Mouse (Mus musculus): ENCODE measurements around the gene Tmed8. TPM values are rescaled to one million over a fixed set of nuclear protein-coding genes. Genes with fewer than 3 reads are reported as not detected.

Gene Tmed8
- polyA plus RNA-seq, 1 experiment from 2014 or later = 1.8 TPM

DNA sequence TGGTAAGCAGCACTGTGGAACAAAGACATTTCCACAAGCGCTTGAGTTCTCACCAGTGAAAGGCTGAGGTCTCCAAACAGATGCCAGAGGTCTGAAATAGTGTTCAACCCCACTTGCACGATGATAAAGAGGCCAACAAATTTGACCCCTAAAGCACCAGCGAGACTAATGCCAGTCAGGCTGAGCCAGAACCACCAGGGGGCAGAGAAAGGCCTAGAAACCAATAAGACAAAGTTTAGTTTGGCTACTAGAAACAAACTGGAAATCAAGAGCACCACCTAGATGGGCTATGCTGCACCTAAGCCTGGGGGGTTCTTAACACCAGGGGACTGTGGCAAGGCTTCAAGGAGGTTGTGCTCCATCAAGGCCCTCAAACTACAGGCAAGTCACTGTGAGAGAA, 68.6 kb downstream of the Tmed8 start:
- Histone ChIP-seq H3K4me3 (ENCODE audit: control insufficient read depth in 1 of 2, insufficient read depth in 1 of 2, low read depth in 1 of 2, low read length in 2 of 2) (no peak overlapping the region), H3K36me3 (ENCODE audit: control insufficient read depth, insufficient read depth, low read length) (peaks cover 60% of the 10 kb centered on the region), H3K27ac (replicated peaks in 1 of 2; ENCODE audit: control insufficient read depth in 1 of 2, insufficient read depth in 1 of 2, low read depth in 2 of 2, low read length in 2 of 2) (no peak overlapping the region), H3K4me2 (ENCODE audit: low read length) (no peak overlapping the region), H3K27me3 (ENCODE audit: control insufficient read depth, insufficient read depth, low read length) (no peaks in the 10 kb centered on the region), H3K4me1 (ENCODE audit: control insufficient read depth in 2 of 2, insufficient read depth in 2 of 2, low read length in 2 of 2) (peaks cover 2 to 10% of the 10 kb centered on the region in 2 experiments; a peak in 2 of 4 replicates), H3K9ac (ENCODE audit: low read length) (no peak overlapping the region), H3K9me3 (ENCODE audit: control insufficient read depth, low read length) (no peaks in the 10 kb centered on the region)
- ATAC-seq (ENCODE audit: insufficient number of reproducible peaks, insufficient read depth, low FRiP score, low read depth) = no peak
- WGBS = 58% methylated on average over 3 of the region's 3 CpGs

DNA sequence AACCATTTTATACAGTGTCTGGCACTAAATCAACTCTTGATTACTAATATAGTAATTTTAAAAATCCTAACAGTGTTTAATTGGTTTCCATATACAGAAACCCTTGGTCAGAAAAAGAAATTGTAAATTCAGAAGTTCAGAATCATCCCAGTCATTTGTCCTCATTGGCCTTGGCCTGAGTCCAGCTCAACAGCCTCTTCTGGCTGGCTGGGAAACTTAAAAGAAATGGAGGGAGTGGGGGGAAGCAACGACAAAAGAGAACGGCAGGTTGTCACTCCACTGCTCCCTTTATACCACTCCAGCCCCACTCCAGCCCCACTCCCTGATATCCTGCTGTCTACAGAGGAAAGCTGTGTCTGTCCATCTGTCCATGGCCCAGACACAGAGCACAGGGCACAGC, 69.1 kb downstream of the Tmed8 start:
- peaks cover 60% of the 10 kb centered on the region for H3K36me3 ChIP-seq (ENCODE audit: control insufficient read depth, insufficient read depth, low read length)
- no peaks in the 10 kb centered on the region for H3K9me3 ChIP-seq (ENCODE audit: control insufficient read depth, low read length)
- no peak overlapping the region for H3K4me3 ChIP-seq (ENCODE audit: control insufficient read depth in 1 of 2, insufficient read depth in 1 of 2, low read depth in 1 of 2, low read length in 2 of 2)
- H3K4me1 ChIP-seq (ENCODE audit: control insufficient read depth in 2 of 2, insufficient read depth in 2 of 2, low read length in 2 of 2) = peaks cover 2 to 10% of the 10 kb centered on the region in 2 experiments; a peak in 2 of 4 replicates
- ATAC-seq (ENCODE audit: insufficient number of reproducible peaks, insufficient read depth, low FRiP score, low read depth) = no peak
- H3K27me3 ChIP-seq (ENCODE audit: control insufficient read depth, insufficient read depth, low read length) = no peaks in the 10 kb centered on the region
- H3K9ac ChIP-seq (ENCODE audit: low read length) = no peak overlapping the region
- 58% methylated on average over 2 of the region's 2 CpGs for WGBS
- no peak overlapping the region for H3K27ac ChIP-seq (replicated peaks in 1 of 2; ENCODE audit: control insufficient read depth in 1 of 2, insufficient read depth in 1 of 2, low read depth in 2 of 2, low read length in 2 of 2)
- no peak overlapping the region for H3K4me2 ChIP-seq (ENCODE audit: low read length)

DNA sequence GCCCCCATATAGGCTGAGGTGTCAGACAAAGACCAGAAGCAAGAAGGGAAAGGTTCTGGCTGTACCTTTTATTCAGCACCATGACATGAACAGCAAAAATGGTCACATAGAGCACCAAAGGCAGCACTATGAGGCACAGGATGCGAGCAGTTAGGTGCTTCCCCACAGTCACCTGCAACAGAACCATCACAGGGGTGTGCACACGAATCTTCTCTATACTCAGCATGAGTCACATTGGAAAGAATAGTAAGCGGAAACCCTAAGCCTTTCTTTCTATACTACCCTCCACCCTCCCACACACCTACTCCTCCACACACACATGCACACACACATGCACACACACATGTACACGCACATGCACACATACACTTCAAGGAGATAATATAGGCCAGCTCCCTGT, 70.0 kb downstream of the Tmed8 start:
- Histone ChIP-seq H3K9me3 (ENCODE audit: control insufficient read depth, low read length) (no peaks in the 10 kb centered on the region), H3K27me3 (ENCODE audit: control insufficient read depth, insufficient read depth, low read length) (no peaks in the 10 kb centered on the region), H3K9ac (ENCODE audit: low read length) (no peak overlapping the region), H3K4me2 (ENCODE audit: low read length) (no peak overlapping the region), H3K4me1 (ENCODE audit: control insufficient read depth in 2 of 2, insufficient read depth in 2 of 2, low read length in 2 of 2) (peaks cover 2 to 10% of the 10 kb centered on the region in 2 experiments; a peak in 2 of 4 replicates), H3K27ac (replicated peaks in 1 of 2; ENCODE audit: control insufficient read depth in 1 of 2, insufficient read depth in 1 of 2, low read depth in 2 of 2, low read length in 2 of 2) (no peak overlapping the region), H3K4me3 (ENCODE audit: control insufficient read depth in 1 of 2, insufficient read depth in 1 of 2, low read depth in 1 of 2, low read length in 2 of 2) (no peak overlapping the region), H3K36me3 (ENCODE audit: control insufficient read depth, insufficient read depth, low read length) (peaks cover 61% of the 10 kb centered on the region)
- ATAC-seq (ENCODE audit: insufficient number of reproducible peaks, insufficient read depth, low FRiP score, low read depth) = no peak
- 91% methylated on average over 4 of the region's 4 CpGs for WGBS

DNA sequence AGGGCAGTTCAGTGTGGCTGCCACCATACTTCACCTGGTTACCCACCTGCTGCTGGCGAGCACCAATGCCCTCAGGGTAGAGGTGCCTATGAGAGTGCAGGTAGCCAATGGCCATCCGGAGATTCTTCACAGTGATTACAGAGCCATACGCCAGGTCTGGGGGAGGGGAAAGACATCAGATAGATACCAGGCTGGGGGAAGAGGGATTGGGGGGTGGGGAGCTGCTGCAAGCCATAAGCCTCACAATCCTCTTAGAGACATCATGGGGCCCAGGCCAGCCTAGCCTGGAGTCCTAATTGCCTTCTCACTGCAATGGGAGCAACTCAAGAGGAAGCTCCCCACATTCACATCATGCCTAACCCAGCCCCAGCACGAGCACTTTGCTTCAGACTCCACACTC, 73.0 kb downstream of the Tmed8 start:
- Histone ChIP-seq H3K4me1 (ENCODE audit: control insufficient read depth in 2 of 2, insufficient read depth in 2 of 2, low read length in 2 of 2) (peaks cover 0 to 8% of the 10 kb centered on the region in 2 experiments; a peak in 1 of 4 replicates), H3K4me2 (ENCODE audit: low read length) (no peak overlapping the region), H3K36me3 (ENCODE audit: control insufficient read depth, insufficient read depth, low read length) (peaks cover 70% of the 10 kb centered on the region), H3K27ac (replicated peaks in 1 of 2; ENCODE audit: control insufficient read depth in 1 of 2, insufficient read depth in 1 of 2, low read depth in 2 of 2, low read length in 2 of 2) (no peak overlapping the region), H3K4me3 (ENCODE audit: control insufficient read depth in 1 of 2, insufficient read depth in 1 of 2, low read depth in 1 of 2, low read length in 2 of 2) (no peak overlapping the region), H3K27me3 (ENCODE audit: control insufficient read depth, insufficient read depth, low read length) (no peaks in the 10 kb centered on the region), H3K9me3 (ENCODE audit: control insufficient read depth, low read length) (no peaks in the 10 kb centered on the region), H3K9ac (ENCODE audit: low read length) (no peak overlapping the region)
- WGBS = 70% methylated on average over 4 of the region's 4 CpGs
- no peak for ATAC-seq (ENCODE audit: insufficient number of reproducible peaks, insufficient read depth, low FRiP score, low read depth)

DNA sequence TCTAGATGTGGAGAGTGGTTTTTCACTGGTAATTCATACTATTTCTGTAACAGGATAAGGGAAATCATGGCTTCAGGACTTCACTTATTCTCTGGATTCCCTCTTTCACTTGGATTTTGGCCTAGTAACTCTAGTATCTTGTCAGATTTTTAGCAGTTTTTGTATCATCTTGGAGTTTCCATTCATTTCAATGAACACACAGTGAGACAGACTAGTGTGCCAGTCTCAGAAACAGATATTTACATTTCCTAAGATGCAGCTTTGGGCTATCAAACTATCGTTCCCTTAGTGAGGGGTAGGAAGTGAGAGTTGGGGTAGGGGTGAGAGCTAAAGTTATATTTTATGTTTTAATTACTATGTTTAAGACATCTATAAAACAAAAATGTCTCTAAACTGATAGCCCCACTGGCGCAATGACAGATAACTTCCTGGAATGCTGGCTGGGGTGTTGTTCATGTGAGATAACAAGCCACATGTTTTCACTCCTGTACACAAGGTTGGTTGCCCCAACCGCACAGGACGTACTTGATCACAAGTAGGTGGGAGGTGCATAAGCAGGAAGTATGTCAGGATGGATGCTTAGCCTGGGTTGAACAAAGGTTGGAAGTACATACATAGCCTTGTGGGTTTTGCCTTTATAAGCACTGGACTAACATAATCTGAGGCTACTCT, 78.2 kb downstream of the Tmed8 start:
- 72% methylated on average over 4 of the region's 4 CpGs for WGBS
- Histone ChIP-seq H3K9ac (ENCODE audit: low read length) (no peak overlapping the region), H3K4me2 (ENCODE audit: low read length) (no peak overlapping the region), H3K27me3 (ENCODE audit: control insufficient read depth, insufficient read depth, low read length) (no peaks in the 10 kb centered on the region), H3K4me1 (ENCODE audit: control insufficient read depth in 2 of 2, insufficient read depth in 2 of 2, low read length in 2 of 2) (no peaks in the 10 kb centered on the region), H3K36me3 (ENCODE audit: control insufficient read depth, insufficient read depth, low read length) (peaks cover 76% of the 10 kb centered on the region), H3K4me3 (ENCODE audit: control insufficient read depth in 1 of 2, insufficient read depth in 1 of 2, low read depth in 1 of 2, low read length in 2 of 2) (no peak overlapping the region), H3K9me3 (ENCODE audit: control insufficient read depth, low read length) (no peaks in the 10 kb centered on the region), H3K27ac (replicated peaks in 1 of 2; ENCODE audit: control insufficient read depth in 1 of 2, insufficient read depth in 1 of 2, low read depth in 2 of 2, low read length in 2 of 2) (no peak overlapping the region)
- no peak for ATAC-seq (ENCODE audit: insufficient number of reproducible peaks, insufficient read depth, low FRiP score, low read depth)

Other genes starting within 250 kb of the Tmed8 start
- gene Zdhhc22, start 210.0 kb downstream of the Tmed8 start, polyA plus RNA-seq (2014; fragmentation: Nextera tagmentation; extraction: Ambion mirVana) = 0.09 TPM in 2 replicates
- gene Tmem63c, start 179.1 kb downstream of the Tmed8 start, polyA plus RNA-seq (2014; fragmentation: Nextera tagmentation; extraction: Ambion mirVana) = 0.05 and 0.35 TPM in 2 replicates
- 0.27 and 0.28 TPM in 2 replicates for gene Ngb, start 97.9 kb downstream of the Tmed8 start, polyA plus RNA-seq (2014; fragmentation: Nextera tagmentation; extraction: Ambion mirVana)
- 39.3 and 42.7 TPM in 2 replicates for gene Gstz1, start 53.3 kb downstream of the Tmed8 start, polyA plus RNA-seq (2014; fragmentation: Nextera tagmentation; extraction: Ambion mirVana)
- gene Pomt2, start 52.5 kb downstream of the Tmed8 start, polyA plus RNA-seq (2014; fragmentation: Nextera tagmentation; extraction: Ambion mirVana) = 13.5 and 14.1 TPM in 2 replicates
- 0.55 and 0.89 TPM in 2 replicates for gene Samd15, start 731 bp downstream of the Tmed8 start, polyA plus RNA-seq (2014; fragmentation: Nextera tagmentation; extraction: Ambion mirVana)
- gene Noxred1, start 38.3 kb upstream of the Tmed8 start, polyA plus RNA-seq (2014; fragmentation: Nextera tagmentation; extraction: Ambion mirVana) = 0.42 and 0.63 TPM in 2 replicates
- 39.2 and 40.0 TPM in 2 replicates for gene Vipas39, start 65.8 kb upstream of the Tmed8 start, polyA plus RNA-seq (2014; fragmentation: Nextera tagmentation; extraction: Ambion mirVana)
- 150 and 167 TPM in 2 replicates for gene Ahsa1, start 66.0 kb upstream of the Tmed8 start, polyA plus RNA-seq (2014; fragmentation: Nextera tagmentation; extraction: Ambion mirVana)
- 0.46 and 0.70 TPM in 2 replicates for gene Ism2, start 99.3 kb upstream of the Tmed8 start, polyA plus RNA-seq (2014; fragmentation: Nextera tagmentation; extraction: Ambion mirVana)
- gene Sptlc2, start 187.9 kb upstream of the Tmed8 start, polyA plus RNA-seq (2014; fragmentation: Nextera tagmentation; extraction: Ambion mirVana) = 69.1 and 79.3 TPM in 2 replicates
- gene Slirp, start 243.4 kb upstream of the Tmed8 start, polyA plus RNA-seq (2014; fragmentation: Nextera tagmentation; extraction: Ambion mirVana) = 248 and 265 TPM in 2 replicates
- gene Alkbh1, start 243.6 kb upstream of the Tmed8 start, polyA plus RNA-seq (2014; fragmentation: Nextera tagmentation; extraction: Ambion mirVana) = 29.5 and 36.1 TPM in 2 replicates

Measured in heart, embryonic 14.5 days (tissue).